Mouse (Mus musculus) E14TG2a.4 (cell line): ENCODE measurements around the gene Dscam.

Source experiments
- H3K27me3 ChIP-seq: 2 replicates; pipeline ENCODE4 v1.6.1; 2014; ENCODE audit warnings: low read length, control low read depth; ENCODE audit not compliant: insufficient read depth
- H3K36me3 ChIP-seq: 2 replicates; pipeline ENCODE4 v1.6.1; 2014; ENCODE audit warnings: low read length, control low read depth; ENCODE audit not compliant: insufficient read depth
- H3K4me1 ChIP-seq: replicated peaks from 2 replicates; pipeline ENCODE4 v1.6.1; 2014; ENCODE audit warnings: low read depth, low read length, control low read depth
- H3K4me3 ChIP-seq: replicated peaks from 2 replicates; pipeline ENCODE4 v1.5.1; 2014; ENCODE audit warnings: mild to moderate bottlenecking, low read length
- H3K9me3 ChIP-seq: 2 replicates; pipeline ENCODE4 v1.6.1; 2014; ENCODE audit warnings: low read length, control low read depth
- CTCF ChIP-seq: conservative IDR thresholded peaks from 2 replicates; pipeline ENCODE4 v1.5.1; 2014; ENCODE audit warnings: low read length
- NANOG ChIP-seq: IDR thresholded peaks from 2 replicates; pipeline ENCODE4 v1.6.1; 2014; ENCODE audit warnings: borderline replicate concordance, low read length, mixed read lengths
- POU5F1 ChIP-seq: IDR thresholded peaks from 2 replicates; pipeline ENCODE4 v1.6.1; 2014; ENCODE audit warnings: low read length, borderline replicate concordance

Gene Dscam

DNA sequence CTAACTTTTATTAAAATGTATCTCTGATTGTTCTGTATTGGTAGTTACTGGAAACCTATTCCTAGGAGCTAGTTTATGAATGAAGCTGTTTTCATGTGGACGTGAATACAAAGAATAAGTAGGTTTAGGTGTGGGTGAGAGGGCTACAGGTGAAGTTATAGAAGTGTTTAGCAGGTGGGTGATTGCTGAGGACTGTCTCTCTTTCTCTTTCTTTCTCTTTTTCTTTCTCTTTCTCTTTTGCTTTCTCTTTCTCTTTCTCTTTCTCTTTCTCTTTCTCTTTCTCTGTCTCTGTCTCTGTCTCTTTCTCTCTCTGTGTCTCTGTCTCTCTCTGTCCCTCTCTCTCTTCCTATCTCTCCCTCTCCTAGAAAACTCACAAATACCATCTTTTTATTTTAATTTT lies 20.1 kb upstream of the Dscam start:
- H3K27me3 ChIP-seq: no peaks in the 10 kb centered on the region
- no peaks in the 10 kb centered on the region for H3K4me1 ChIP-seq
- no peaks in the 10 kb centered on the region for H3K36me3 ChIP-seq
- H3K4me3 ChIP-seq: no peak overlapping the region
- peaks cover 4% of the 10 kb centered on the region; the same call in 1 of the 2 replicates for H3K9me3 ChIP-seq
- TF ChIP-seq NANOG (no peak), CTCF (no peak), POU5F1 (no peak)

DNA sequence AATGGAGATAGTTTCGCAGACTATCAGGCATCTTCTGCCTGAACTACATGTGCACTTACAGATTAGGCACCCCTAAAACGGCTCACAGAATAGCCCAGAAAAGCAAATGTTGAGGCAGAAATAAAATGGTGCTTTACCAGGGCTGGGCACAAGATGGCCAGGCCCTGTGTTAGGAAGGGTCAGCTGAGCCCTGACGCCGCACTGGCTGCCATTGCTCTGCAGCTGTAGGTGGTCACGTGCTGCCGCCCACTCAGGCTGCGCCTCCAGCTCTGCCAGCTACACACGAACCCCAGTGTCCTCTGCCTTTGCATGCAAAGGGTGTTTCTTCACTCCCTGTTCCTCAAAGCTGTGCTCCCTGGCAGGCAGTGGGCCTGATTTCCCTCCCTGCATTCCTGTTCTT lies 948 bp upstream of the Dscam start:
- peaks cover 69% of the 10 kb centered on the region for H3K27me3 ChIP-seq
- H3K9me3 ChIP-seq: no peaks in the 10 kb centered on the region
- no peak for TF ChIP-seq POU5F1
- no peak for TF ChIP-seq CTCF
- TF ChIP-seq NANOG: no peak
- no peaks in the 10 kb centered on the region for H3K36me3 ChIP-seq
- peaks cover 22% of the 10 kb centered on the region for H3K4me1 ChIP-seq
- H3K4me3 ChIP-seq: no peak overlapping the region

DNA sequence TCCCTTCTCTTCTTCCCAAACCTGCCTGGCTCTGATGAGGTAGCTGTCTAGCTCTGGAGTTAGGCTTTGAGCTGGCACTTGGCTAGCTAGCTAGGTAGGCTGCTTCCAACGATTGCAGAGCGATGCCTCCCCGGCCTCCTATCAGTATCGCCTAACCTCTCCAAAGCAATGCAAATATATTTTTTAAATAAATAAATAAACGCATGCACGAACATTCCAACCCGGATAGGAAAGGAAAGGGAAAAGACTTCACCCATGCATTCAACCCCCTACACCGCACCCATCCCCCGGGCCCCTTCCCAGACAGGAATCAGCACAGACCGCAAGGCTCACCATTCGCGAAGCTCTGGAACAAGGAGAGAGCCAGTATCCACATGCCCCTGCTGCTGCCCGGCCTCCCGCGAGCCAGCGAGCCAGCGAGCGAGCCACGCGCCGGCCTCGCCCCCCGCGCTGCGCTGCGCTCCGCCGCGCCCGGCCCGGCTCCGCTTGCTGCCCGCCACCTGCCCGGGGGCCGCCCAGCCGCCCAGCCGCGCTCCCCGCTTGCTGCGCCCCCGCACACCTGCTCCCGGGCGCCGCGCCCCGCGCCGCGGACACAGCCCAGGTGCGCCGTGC lies 545 bp downstream of the Dscam start:
- Histone ChIP-seq H3K4me3 (peak overlapping the region; percentile 79), H3K9me3 (no peaks in the 10 kb centered on the region), H3K4me1 (peaks cover 37% of the 10 kb centered on the region)

DNA sequence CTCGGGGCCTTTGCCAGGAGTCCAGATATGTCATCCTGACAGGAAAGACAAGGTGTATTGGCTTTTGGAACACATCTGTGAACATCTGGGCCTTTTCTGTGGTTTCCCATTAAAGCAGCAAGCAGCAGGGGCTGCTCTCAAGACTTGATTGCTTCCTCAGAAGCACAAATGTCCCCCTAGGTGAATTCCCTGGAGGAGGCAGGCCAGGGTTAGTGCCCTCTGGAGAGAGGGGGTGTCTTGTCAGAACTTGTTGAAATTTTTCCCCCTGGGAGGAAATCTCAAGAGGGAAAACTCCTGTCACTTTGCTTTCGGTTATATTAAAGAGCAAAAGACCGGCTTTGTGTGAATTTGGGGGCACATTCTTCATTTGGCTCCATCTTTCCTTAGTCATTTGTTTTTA lies 1.9 kb downstream of the Dscam start:
- TF ChIP-seq NANOG (no peak), CTCF (no peak), POU5F1 (no peak)
- no peaks in the 10 kb centered on the region for H3K9me3 ChIP-seq
- H3K27me3 ChIP-seq: peaks cover 69% of the 10 kb centered on the region
- H3K36me3 ChIP-seq: no peaks in the 10 kb centered on the region
- H3K4me3 ChIP-seq: no peak overlapping the region
- peaks cover 44% of the 10 kb centered on the region for H3K4me1 ChIP-seq

More for the DNA sequence above, 545 bp downstream of the Dscam start:
- Histone ChIP-seq H3K27me3 (peaks cover 68% of the 10 kb centered on the region), H3K36me3 (no peaks in the 10 kb centered on the region)
- TF ChIP-seq CTCF (no peak), NANOG (no peak), POU5F1 (no peak)

DNA sequence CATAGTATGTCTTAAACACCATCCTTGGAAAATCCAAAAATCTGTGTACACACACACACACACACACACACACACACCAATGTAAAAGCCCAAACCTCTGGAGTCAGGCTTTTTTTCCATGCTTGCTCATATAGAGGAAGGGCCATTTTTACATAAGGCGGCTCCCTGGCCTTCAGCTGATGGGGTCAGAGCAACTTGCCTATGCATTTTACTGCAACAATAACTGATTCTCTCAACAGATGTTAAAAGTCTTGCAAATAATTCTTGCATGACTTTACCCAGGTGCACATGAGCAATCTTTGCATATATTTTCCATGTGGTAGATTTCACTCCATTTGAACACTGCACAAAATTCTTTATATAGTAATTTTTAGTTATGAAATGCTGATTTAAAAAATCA lies 2.5 kb downstream of the Dscam start:
- Histone ChIP-seq H3K27me3 (peaks cover 67% of the 10 kb centered on the region), H3K4me1 (peaks cover 44% of the 10 kb centered on the region), H3K36me3 (no peaks in the 10 kb centered on the region), H3K9me3 (no peaks in the 10 kb centered on the region), H3K4me3 (no peak overlapping the region)
- TF ChIP-seq NANOG: no peak
- no peak for TF ChIP-seq POU5F1
- no peak for TF ChIP-seq CTCF

DNA sequence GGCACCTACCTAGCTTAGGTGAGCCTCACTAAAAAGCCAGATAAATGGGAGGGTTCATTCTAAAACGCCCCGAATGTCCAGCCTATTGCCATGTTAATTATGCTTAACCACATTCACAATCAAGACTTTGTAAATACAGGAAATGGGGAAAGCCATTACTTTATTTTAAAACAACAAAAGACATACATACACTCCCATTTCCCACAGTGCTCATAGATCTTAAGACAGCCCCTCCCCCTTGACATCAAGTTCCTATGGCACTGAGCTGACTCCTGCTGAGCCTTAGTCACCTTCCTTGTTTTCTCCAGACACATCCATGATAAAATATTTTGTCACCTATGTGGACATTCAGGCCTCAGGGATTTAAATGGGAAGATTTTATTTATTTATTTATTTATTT lies 4.4 kb downstream of the Dscam start:
- peak overlapping the region; percentile 61 for H3K4me3 ChIP-seq
- no peaks in the 10 kb centered on the region for H3K36me3 ChIP-seq
- peaks cover 37% of the 10 kb centered on the region for H3K4me1 ChIP-seq
- no peaks in the 10 kb centered on the region for H3K9me3 ChIP-seq
- TF ChIP-seq NANOG (peak; percentile 72), POU5F1 (no peak), CTCF (no peak)
- H3K27me3 ChIP-seq: peaks cover 55% of the 10 kb centered on the region

DNA sequence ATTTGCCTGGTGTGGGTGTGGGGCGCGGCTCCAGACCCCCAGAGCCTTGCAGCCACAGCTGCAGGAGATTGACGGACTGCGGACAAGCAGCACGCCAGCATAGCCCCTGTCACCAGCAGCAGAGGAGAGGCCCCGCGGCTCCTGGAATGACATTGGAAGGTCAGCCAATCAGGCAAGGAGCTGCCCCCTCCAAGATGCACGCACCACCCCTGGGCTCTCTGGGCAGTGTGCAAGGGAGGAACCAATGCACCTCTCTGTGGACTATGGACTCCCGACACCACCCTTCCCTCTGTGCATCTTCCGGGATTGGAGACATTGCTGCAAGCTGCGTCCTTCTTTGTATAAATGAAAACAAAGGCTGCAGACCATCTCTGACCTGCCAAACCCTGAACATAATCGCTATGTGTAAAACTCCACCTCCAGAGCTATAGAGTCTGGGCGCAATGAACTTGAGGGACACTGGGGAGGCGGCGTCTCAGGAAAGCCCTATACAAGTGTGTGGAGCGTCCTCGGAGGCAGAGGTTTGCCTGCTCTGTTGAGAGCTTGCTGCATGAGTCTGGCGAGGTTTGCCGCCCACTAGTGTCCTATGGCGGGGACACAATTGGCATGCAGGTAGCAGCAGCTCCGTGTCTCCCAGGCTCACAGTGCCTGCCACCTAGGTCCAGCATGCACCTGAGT lies 5.0 kb downstream of the Dscam start:
- no peak for TF ChIP-seq POU5F1
- 0 out of 2 replicates have a peak, but pooled peaks have one; percentile 5 for TF ChIP-seq CTCF
- no peak for TF ChIP-seq NANOG
- Histone ChIP-seq H3K4me3 (peak overlapping the region; percentile 61), H3K27me3 (peaks cover 50% of the 10 kb centered on the region), H3K9me3 (no peaks in the 10 kb centered on the region), H3K4me1 (peaks cover 39% of the 10 kb centered on the region), H3K36me3 (no peaks in the 10 kb centered on the region)

DNA sequence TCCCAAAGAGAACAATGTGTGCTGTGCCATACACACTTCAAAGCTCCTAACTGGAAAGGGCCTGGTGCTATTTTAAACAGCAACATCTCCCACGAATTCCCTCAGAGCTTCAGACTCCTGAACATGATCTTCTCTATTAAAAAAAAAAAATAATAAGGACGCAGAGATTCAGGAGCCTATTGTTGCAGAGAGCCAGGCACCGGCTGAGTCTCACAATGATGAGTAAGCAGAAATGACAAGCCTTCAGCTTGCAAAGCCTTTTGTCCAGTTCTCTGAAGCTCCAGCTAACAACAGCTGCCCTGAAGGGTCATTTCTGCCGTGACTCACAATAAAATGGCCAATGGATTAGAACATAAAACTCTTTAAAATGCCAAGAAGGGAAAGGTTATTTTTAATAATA lies 12.3 kb downstream of the Dscam start:
- TF ChIP-seq POU5F1 (no peak), CTCF (no peak), NANOG (no peak)
- H3K9me3 ChIP-seq: no peaks in the 10 kb centered on the region
- H3K4me1 ChIP-seq: 0 out of 2 replicates have a peak, but pooled peaks cover 4% of the 10 kb centered on the region
- H3K27me3 ChIP-seq: peaks cover 7% of the 10 kb centered on the region; the same call in 1 of the 2 replicates
- H3K4me3 ChIP-seq: no peak overlapping the region
- no peaks in the 10 kb centered on the region for H3K36me3 ChIP-seq

DNA sequence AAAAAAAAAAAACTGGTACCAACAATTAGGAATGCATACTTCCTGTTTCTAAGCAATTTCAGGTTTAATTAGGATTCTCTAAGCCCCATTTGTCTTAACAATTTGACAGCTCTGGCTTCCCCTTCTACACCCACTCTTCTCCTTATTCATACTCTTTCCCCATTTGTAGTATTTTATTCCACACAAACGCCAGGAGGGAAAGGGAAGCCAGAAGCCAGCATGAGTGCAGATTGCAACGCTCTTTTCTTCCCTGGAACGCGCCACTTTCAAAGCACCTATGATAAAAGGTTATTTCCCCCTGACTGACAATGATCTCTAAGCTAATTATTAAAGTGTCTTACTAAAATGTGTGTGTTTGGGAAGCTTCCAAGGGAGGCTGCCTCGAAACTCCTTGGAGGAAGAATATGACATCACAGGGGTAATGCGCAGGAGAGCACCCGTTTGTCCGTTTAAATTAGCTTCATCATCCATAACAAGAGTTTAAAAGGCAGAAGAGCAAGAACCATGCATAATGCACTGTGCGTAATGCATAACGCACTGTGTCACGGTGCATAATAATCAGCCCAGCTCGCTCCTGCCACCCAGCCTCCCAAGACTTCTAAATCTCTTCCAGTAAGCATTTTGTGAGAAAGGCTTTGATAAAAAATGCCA lies 25.9 kb downstream of the Dscam start:
- no peaks in the 10 kb centered on the region for H3K4me1 ChIP-seq
- H3K27me3 ChIP-seq: no peaks in the 10 kb centered on the region
- H3K9me3 ChIP-seq: no peaks in the 10 kb centered on the region
- no peak overlapping the region for H3K4me3 ChIP-seq
- TF ChIP-seq NANOG: no peak
- TF ChIP-seq POU5F1: no peak
- TF ChIP-seq CTCF: no peak
- H3K36me3 ChIP-seq: no peaks in the 10 kb centered on the region
